Mouse (Mus musculus): Measurements from ENCODE around the gene Spo11. TPM values are rescaled to one million over a fixed set of nuclear protein-coding genes. Genes with fewer than 3 reads are reported as not detected.

Spo11 gene
- polyA plus RNA-seq, 1 experiment from 2014 or later = 0.02 TPM

DNA sequence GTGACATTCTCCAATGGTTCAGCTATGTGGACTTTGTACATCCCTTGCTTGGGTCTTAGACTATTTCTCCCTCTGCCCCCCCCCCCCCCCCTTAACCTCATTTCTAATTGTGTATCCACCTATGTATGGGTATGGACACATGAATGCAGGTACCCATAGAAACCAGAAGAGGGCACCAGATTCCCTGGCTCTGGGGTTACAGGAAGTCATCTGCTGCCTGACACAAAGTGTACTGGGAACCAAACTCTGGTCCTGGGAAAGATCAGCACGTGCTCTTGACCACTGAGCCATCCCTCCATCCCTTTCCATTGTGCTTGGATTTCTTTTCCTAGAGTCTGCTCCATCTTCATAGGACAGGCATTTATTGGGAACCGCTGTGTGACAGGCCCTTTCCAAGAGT is 25.5 kb upstream of the Spo11 start:
- no peak for TF ChIP-seq EP300 (optimal IDR thresholded peaks at IDR 0.05)
- TF ChIP-seq CTCF (IDR thresholded peaks at IDR 0.05; ENCODE audit: low read depth) = peak; percentile 32; the same call in 1 of the 2 replicates
- Histone ChIP-seq H3K9ac (ENCODE audit: low read length) (no peak overlapping the region), H3K27me3 (ENCODE audit: control insufficient read depth, insufficient read depth, low read length) (no peaks in the 10 kb centered on the region), H3K9me3 (ENCODE audit: control insufficient read depth, low read length) (no peaks in the 10 kb centered on the region), H3K4me2 (replicated peaks; ENCODE audit: low read depth) (no peak overlapping the region), H3K36me3 (ENCODE audit: control insufficient read depth, insufficient read depth, low read length) (no peaks in the 10 kb centered on the region), H3K4me1 (replicated peaks; ENCODE audit: control insufficient read depth, insufficient read depth) (no peaks in the 10 kb centered on the region), H3K4me3 (ENCODE audit: low read depth, low read length) (no peak overlapping the region), H3K27ac (replicated peaks) (no peak overlapping the region)
- no peak for ATAC-seq (ENCODE audit: low FRiP score, low TSS enrichment)
- 77% methylated on average over 2 of the region's 2 CpGs for WGBS
- DNase-seq (ENCODE audit: low spot score) = no peak

DNA sequence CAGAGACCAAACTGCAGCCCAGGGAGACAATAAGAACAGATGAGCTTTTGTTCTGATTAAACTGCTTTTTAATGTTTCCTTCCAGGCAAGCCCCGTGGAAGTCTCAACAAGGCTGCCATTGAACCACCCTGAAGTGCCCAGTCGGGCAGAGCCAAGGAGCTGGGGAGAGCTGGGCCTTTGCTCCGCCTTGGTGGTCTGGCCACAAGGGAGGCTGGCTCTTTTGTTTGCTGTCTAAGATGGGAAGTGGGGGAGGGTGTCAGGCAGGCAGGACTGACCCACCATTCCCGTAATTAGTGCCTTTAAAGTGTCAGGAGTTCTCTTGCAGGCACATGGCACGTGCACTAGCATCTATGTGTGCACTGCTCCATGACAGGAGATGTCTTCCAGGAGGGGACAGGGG is 18.9 kb upstream of the Spo11 start:
- WGBS = 35% methylated on average over 5 of the region's 5 CpGs

GRCm38 (mm10) chr2:172959006-172959768 is 18.3 kb upstream of the Spo11 start:
- WGBS = 51% methylated on average over 13 of the region's 13 CpGs
- H3K9ac ChIP-seq (ENCODE audit: low read length) = no peak overlapping the region
- TF ChIP-seq CTCF (IDR thresholded peaks at IDR 0.05; ENCODE audit: low read depth) (peak; percentile 36), EP300 (optimal IDR thresholded peaks at IDR 0.05) (no peak)
- no peaks in the 10 kb centered on the region for H3K9me3 ChIP-seq (ENCODE audit: control insufficient read depth, low read length)
- H3K4me2 ChIP-seq (replicated peaks; ENCODE audit: low read depth) = no peak overlapping the region
- DNase-seq (ENCODE audit: low spot score) (no peak), ATAC-seq (ENCODE audit: low FRiP score, low TSS enrichment) (no peak)
- H3K4me3 ChIP-seq (ENCODE audit: low read depth, low read length) = no peak overlapping the region
- H3K4me1 ChIP-seq (replicated peaks; ENCODE audit: control insufficient read depth, insufficient read depth) = no peaks in the 10 kb centered on the region
- H3K36me3 ChIP-seq (ENCODE audit: control insufficient read depth, insufficient read depth, low read length) = no peaks in the 10 kb centered on the region
- H3K27me3 ChIP-seq (ENCODE audit: control insufficient read depth, insufficient read depth, low read length) = no peaks in the 10 kb centered on the region
- H3K27ac ChIP-seq (replicated peaks) = no peak overlapping the region

More for the DNA sequence above, 18.9 kb upstream of the Spo11 start:
- DNase-seq (ENCODE audit: low spot score) (no peak), ATAC-seq (ENCODE audit: low FRiP score, low TSS enrichment) (no peak)
- H3K4me2 ChIP-seq (replicated peaks; ENCODE audit: low read depth) = no peak overlapping the region
- no peaks in the 10 kb centered on the region for H3K27me3 ChIP-seq (ENCODE audit: control insufficient read depth, insufficient read depth, low read length)
- no peaks in the 10 kb centered on the region for H3K9me3 ChIP-seq (ENCODE audit: control insufficient read depth, low read length)
- H3K4me1 ChIP-seq (replicated peaks; ENCODE audit: control insufficient read depth, insufficient read depth) = no peaks in the 10 kb centered on the region
- no peak for TF ChIP-seq EP300 (optimal IDR thresholded peaks at IDR 0.05)
- no peak for TF ChIP-seq CTCF (IDR thresholded peaks at IDR 0.05; ENCODE audit: low read depth)
- H3K27ac ChIP-seq (replicated peaks) = no peak overlapping the region
- no peak overlapping the region for H3K9ac ChIP-seq (ENCODE audit: low read length)
- H3K4me3 ChIP-seq (ENCODE audit: low read depth, low read length) = no peak overlapping the region
- H3K36me3 ChIP-seq (ENCODE audit: control insufficient read depth, insufficient read depth, low read length) = no peaks in the 10 kb centered on the region

DNA sequence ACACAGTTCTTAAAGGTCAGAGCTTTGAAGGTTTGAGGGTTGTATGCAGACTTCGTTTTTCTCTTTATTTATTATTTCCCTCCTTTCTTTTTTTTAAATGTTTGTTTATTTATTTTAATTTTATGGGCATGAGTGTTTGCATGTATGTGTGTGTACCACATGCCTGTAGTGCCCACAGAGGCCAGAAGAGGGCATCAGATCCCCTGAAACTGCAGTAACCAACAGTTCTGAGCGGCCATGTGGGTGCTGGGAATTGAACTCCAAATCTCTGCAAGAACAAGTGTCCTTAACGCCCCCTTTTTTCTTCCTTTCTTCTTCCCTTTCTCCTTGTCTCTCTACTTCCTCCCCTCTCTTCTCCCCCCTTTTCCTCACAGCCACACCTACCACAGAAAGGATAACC is 17.1 kb upstream of the Spo11 start:
- DNase-seq (ENCODE audit: low spot score) (no peak), ATAC-seq (ENCODE audit: low FRiP score, low TSS enrichment) (no peak)
- no peak overlapping the region for H3K9ac ChIP-seq (ENCODE audit: low read length)
- no peak overlapping the region for H3K4me2 ChIP-seq (replicated peaks; ENCODE audit: low read depth)
- 87% methylated on average over 3 of the region's 3 CpGs for WGBS
- no peak overlapping the region for H3K27ac ChIP-seq (replicated peaks)
- no peaks in the 10 kb centered on the region for H3K36me3 ChIP-seq (ENCODE audit: control insufficient read depth, insufficient read depth, low read length)
- H3K4me3 ChIP-seq (ENCODE audit: low read depth, low read length) = no peak overlapping the region
- no peaks in the 10 kb centered on the region for H3K27me3 ChIP-seq (ENCODE audit: control insufficient read depth, insufficient read depth, low read length)
- H3K4me1 ChIP-seq (replicated peaks; ENCODE audit: control insufficient read depth, insufficient read depth) = no peaks in the 10 kb centered on the region
- no peak for TF ChIP-seq CTCF (IDR thresholded peaks at IDR 0.05; ENCODE audit: low read depth)
- no peak for TF ChIP-seq EP300 (optimal IDR thresholded peaks at IDR 0.05)
- no peaks in the 10 kb centered on the region for H3K9me3 ChIP-seq (ENCODE audit: control insufficient read depth, low read length)

DNA sequence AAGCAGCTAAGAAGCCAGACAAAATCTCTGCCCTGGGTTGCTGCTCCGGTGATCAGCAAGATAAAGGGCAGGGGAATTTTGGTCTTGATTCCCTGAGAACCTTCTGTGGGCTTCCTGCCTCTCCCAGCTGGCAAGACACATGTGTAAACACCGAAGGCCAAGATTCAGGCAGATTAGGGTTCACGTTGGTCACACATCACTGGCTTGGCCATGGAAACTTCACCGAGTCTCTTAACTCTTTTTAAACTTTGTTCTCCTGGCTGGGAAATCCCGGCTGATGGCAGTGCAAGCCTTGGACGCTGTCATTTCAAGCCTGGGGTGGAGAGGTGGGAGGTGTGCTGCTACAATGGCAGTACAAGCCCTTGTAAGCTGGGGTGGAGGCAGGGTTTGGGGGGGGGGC is 16.3 kb upstream of the Spo11 start:
- no peak for DNase-seq (ENCODE audit: low spot score)

DNA sequence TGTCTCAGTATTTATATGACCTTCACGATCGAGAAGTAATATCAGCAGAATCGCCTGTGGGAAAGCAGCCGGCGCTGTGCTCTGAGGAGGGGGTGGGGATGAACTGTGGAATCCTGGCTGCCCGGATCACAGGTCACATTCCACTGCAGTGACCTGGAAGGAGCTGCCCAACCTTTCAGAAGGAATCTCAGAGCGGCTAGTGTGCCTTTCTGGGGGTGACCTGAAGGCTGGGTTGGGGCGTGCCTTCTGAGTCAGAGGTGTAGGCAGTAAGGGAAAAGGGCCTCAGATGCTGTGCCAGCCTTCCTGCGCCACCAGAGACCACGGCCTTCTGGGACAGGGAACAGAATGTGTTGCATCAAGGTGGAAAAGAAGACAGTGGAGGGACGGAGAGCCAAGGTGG is 12.3 kb upstream of the Spo11 start:
- Histone ChIP-seq H3K9me3 (ENCODE audit: control insufficient read depth, low read length) (no peaks in the 10 kb centered on the region), H3K9ac (ENCODE audit: low read length) (no peak overlapping the region), H3K4me2 (replicated peaks; ENCODE audit: low read depth) (no peak overlapping the region), H3K27me3 (ENCODE audit: control insufficient read depth, insufficient read depth, low read length) (no peaks in the 10 kb centered on the region), H3K4me1 (replicated peaks; ENCODE audit: control insufficient read depth, insufficient read depth) (no peaks in the 10 kb centered on the region), H3K36me3 (ENCODE audit: control insufficient read depth, insufficient read depth, low read length) (no peaks in the 10 kb centered on the region), H3K27ac (replicated peaks) (no peak overlapping the region), H3K4me3 (ENCODE audit: low read depth, low read length) (no peak overlapping the region)
- peak; percentile 49 for DNase-seq (ENCODE audit: low spot score)
- peak; percentile 78 for ATAC-seq (ENCODE audit: low FRiP score, low TSS enrichment)
- WGBS = 20% methylated on average over 11 of the region's 11 CpGs
- TF ChIP-seq EP300 (optimal IDR thresholded peaks at IDR 0.05) = no peak
- no peak for TF ChIP-seq CTCF (IDR thresholded peaks at IDR 0.05; ENCODE audit: low read depth)

More for the DNA sequence above, 16.3 kb upstream of the Spo11 start:
- no peak for ATAC-seq (ENCODE audit: low FRiP score, low TSS enrichment)
- no peak overlapping the region for H3K27ac ChIP-seq (replicated peaks)
- H3K4me1 ChIP-seq (replicated peaks; ENCODE audit: control insufficient read depth, insufficient read depth) = no peaks in the 10 kb centered on the region
- H3K27me3 ChIP-seq (ENCODE audit: control insufficient read depth, insufficient read depth, low read length) = no peaks in the 10 kb centered on the region
- H3K36me3 ChIP-seq (ENCODE audit: control insufficient read depth, insufficient read depth, low read length) = no peaks in the 10 kb centered on the region
- TF ChIP-seq CTCF (IDR thresholded peaks at IDR 0.05; ENCODE audit: low read depth) (no peak), EP300 (optimal IDR thresholded peaks at IDR 0.05) (no peak)
- no peak overlapping the region for H3K9ac ChIP-seq (ENCODE audit: low read length)
- H3K9me3 ChIP-seq (ENCODE audit: control insufficient read depth, low read length) = no peaks in the 10 kb centered on the region
- H3K4me3 ChIP-seq (ENCODE audit: low read depth, low read length) = no peak overlapping the region
- H3K4me2 ChIP-seq (replicated peaks; ENCODE audit: low read depth) = no peak overlapping the region
- WGBS = 60% methylated on average over 6 of the region's 6 CpGs
